Mouse (Mus musculus) kidney, adult 11 months (tissue): ENCODE results near the gene Dock11.

Experiments used
- DNase-seq: peaks from one replicate; pipeline ENCODE4 v3.0.0; 2022

Dock11 gene

DNA sequence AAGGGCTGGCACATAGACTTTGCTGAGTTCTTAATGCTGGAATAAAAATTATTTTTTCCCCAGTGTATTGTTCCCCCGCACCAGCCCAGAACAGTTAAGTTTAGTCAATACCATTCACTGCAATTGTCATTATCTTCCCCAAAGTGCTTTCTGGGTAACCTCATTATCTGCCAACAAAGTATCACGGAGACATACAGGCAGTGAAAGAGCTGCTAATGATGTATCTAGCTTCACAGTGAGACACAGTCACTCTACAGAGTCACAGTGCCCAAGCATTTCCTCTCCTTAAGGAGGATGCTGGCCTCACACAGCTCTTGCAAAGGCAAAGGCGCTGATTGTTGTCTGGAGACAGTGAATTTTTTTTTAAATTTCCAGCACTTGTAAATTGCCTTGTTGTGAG is 63.3 kb downstream of the Dock11 start:
- DNase-seq: no peak

- DNase-seq: no peak
Observed at GRCm38 (mm10) chrX:35952521-35953095, 64.0 kb downstream of the Dock11 start.

GRCm38 (mm10) chrX:35956236-35956635 is 67.6 kb downstream of the Dock11 start:
- no peak for DNase-seq

GRCm38 (mm10) chrX:35963087-35963486 is 74.5 kb downstream of the Dock11 start:
- no peak for DNase-seq

- DNase-seq: no peak
Observed at GRCm38 (mm10) chrX:35969276-35969675, 80.6 kb downstream of the Dock11 start.

DNA sequence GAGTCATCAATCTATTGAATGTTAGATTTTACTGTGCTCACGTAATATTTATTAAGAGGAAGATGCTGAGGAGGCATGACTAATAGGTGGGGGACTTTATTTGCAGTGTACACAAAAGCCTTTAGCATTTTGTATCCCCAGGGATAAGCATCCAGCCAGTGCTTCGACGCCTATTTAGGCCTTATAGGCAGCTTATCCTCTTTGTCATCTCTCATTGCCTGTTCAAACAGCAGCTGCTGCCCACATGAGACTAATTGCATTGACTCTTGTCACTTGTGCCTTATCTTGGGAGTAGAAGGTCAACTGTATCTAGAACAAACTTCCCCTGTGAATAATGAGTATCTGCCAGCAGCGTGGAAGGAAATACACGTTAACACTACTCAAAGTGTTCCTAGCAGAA is 88.0 kb downstream of the Dock11 start:
- DNase-seq: no peak

GRCm38 (mm10) chrX:35987981-35988380 is 99.3 kb downstream of the Dock11 start:
- DNase-seq: no peak

DNA sequence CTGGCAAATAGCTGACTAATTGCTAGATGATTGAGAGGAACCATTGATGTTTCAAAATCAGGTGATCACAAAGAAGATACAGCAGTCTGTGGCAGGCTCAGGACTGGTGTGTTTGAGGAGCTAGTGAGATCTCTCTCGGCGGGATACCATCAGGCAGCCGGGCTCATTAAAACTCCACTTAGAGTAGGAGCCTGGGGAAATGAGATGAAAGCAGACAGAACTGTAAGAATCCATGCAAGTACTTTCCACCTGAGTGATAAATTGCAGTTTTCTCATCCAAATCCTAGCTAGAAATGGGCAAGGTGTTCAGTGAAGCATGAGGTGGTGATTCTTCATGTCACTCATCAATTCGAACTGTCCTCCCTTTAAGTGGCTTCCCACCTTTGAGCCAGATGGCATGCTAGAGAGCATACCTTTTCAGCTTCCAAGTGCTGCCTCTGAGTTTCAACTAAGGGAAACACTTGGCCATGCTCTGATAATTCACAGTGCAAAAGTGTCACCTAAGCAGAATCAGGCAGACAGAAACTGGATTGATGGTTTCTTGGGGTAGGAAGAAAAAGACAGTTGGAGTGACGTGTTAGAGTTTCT is 102.0 kb downstream of the Dock11 start:
- DNase-seq: no peak

DNA sequence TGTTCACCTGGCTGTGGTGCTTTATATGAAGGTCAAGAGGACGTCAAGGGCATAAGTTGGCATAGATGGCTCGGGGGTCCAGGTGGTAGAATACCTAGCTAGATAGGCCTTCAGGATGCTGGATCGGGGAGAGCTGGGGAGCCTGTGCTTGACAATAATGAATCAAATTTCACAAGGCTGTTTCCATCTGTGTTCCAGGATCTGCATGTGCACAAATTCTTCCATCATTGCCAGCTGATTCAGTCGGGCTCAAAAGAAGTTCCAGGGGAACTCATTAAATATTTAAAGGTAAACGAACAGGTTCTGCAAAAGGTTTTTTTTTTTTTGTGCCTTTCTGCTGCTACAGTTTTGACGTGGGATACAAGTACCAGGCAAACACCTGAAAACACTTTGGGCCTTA is 105.6 kb downstream of the Dock11 start:
- DNase-seq: no peak

DNA sequence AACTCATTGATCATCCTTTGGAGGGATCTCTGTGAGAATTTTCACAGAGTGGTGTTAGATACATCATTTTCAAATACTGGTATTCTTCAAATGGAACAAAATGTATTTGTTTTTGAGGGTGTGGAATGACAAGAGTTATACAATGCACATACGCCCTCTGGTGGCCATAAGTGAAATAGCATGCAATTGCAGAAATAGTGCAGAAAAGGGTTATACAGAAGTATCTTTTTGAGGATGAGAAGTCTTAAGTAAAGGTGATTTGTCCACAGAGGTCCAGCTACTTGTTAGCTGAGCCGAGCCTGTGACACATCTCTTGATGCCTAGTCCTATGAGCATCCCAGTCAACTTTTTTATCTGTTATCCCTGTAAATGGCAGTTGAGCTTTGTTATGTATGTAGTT is 108.4 kb downstream of the Dock11 start:
- DNase-seq: no peak

DNA sequence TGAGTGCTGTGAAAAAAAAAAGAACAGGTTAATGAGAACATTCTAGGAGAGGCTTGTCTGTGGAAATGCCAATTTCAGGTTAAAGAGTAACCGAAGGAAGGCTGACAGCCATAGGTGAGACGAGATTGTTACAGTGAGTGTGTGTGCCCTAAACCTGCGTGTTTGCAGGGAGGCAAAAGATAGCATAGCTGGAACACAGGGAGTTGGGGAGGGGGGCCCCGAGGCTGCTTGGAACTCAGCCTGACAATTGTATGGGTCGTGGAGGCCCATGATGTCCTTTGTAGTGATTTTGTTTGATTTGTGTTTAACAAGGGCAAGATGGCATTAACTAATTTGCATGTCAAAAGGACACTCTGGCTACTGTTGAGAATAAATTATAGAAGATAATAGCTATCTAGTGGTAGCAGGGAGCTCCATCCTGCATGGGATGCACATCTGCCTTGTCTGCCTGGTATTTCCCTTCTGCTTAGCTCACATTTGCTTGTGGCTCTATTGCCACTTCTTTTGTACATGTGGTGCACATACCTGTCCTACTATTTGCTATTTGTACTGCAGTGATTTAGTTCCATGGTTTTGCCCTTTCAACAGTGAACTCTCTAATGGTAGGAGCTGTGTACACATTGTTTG is 109.3 kb downstream of the Dock11 start:
- DNase-seq: no peak

DNA sequence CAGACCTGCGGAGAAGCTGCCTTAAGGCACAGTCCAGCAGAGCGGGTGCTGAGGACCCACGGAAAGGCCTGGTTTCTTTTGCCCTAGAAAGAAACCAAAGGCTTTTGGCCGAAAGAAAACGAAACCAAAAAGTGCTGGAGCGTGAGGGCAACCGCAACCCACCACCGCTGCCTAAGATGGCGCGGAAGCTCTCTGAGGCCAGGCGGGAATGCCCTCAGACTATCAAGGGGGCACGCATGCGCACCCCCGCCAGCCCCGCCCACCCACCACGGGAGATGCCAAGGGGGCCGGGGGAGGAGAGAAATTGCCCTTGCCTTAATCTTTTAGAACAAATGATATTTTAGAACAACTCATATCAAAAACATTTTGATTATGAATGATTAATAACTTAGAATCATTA is 137.0 kb downstream of the Dock11 start:
- no peak for DNase-seq

GRCm38 (mm10) chrX:36031113-36031512 is 142.5 kb downstream of the Dock11 start:
- no peak for DNase-seq

DNA sequence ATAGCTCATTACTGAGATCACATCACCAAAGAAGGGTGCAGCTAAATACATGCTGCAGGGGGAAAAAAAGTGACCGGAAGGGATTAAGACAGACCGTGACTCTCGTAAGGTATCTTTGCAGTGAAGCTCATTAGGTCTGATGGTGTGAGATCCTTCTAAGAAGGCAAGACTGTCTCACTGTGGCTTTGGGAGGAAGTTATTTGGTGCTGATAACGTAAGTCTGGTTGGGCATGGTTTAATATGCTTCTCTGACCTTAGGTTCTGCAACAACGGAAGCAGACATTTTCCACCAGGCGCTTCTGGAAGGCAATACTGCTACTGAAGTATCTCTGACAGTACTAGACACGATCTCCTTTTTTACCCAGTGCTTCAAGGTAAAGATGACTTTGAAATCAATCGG is 145.4 kb downstream of the Dock11 start:
- DNase-seq: no peak

- DNase-seq: no peak
Observed at GRCm38 (mm10) chrX:36045731-36046130, 157.1 kb downstream of the Dock11 start.

DNA sequence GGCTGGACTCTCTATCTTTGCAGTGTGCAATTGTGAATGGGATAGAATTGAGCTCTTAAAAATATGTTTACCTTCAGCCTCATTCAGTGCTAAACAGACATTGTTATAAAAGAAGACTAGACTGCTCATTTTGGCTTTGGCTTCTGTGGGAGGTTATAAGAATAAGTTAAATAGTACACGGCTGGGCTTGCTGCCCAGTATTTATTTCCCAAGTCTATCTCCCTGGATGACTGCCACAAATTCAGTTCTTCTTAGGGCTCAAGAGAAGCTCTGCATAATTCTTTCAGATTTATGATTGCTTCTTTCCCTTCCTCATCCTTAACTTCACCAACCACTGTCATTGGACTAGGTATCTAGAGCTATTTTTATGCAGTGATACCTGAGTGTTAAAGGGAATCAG is 158.8 kb downstream of the Dock11 start:
- DNase-seq: peak; percentile 16

DNA sequence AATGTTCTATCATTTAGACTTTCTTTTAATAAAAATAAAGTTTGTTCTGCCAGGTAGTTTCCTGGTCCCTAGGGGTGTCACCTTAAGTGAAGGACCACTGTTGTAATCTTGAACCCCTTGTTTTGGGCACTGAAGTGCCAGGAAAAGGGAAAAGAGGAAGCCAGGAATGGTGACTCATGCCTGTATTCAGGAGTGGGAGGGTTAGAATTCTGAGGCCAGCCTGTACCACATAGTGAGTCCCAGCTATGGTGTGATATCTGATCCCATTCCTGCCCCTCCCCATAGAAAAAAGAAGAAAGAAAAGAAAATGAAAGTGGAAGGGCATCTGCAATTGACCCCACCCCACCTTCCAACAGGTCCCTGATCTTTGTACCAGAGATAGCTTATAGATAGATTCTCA is 161.7 kb downstream of the Dock11 start:
- DNase-seq: no peak

DNA sequence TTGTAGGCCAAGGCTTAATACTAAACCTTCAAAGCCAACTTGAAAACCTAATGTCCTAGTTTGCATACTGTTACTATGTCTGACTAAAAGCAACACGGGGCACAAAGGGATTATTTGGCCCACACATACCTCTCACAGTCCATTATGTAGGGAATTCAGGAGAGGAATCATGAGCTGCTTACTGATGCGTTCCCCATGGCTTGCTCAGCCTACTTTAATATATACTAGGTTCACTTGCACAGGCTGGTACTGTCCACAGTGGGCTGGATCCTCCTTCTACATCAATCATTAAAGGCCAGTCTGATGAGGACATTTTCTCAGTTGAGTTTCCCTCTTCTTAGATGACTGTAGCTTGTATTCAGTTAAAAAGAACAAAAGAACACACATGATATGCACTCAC is 185.4 kb downstream of the Dock11 start:
- DNase-seq: no peak

DNA sequence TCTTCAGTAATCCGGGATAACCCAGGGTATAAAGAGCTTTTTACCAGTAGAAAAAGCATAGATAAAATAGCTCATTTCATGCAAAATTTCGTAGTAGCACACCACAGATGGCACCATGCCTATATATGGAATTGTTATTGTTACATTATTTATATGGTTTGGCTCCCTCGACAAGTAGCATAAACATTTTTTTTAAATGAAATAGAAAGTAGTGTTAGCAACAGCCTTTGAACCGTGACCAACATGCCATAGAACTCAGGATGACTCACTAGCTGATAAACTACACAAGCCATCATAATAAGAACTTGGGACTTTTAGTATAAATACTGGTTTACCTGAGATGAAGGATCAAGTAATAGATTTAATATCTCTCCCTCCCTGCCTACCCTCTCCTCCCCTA is 188.5 kb downstream of the Dock11 start:
- no peak for DNase-seq

GRCm38 (mm10) chrX:36082917-36083316 is 194.3 kb downstream of the Dock11 start:
- DNase-seq: no peak

DNA sequence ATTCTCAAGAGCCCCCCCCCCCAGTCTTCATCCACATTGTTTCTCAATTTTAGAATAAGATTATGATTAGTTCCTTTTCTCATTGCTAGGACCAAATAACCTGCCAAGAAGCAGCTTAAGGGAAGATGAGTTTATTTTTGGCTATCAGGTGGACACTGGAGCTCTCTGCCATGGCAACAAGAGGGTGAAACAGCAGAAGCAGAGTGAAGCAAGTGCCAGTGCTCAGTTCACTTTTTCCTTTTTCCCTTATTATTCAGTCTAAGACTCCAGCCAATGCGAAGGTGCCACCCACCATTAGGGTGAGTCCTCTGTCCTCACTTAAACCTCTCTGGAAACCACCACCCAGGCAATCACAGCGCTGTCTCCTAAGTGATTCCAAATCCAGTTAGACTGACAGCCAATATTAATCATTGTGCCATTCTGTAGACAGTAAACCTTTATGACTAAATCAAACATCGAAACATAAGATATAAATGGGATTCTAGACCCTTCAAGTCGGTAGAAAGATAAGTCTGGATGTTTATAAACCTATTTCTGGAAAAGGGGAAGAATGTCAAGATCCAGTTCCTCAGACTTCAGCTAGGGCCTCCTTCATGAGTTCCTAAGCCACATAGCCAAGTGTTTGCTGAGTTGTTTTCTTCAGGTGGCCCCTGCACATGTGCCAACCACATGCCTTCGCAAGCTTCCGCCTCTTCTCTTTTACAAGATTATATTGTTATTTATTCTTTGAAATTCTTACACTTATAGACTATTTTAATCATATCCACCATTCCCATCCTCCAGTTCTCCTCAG is 200.0 kb downstream of the Dock11 start:
- DNase-seq: no peak

- no peak for DNase-seq
Observed at GRCm38 (mm10) chrX:36100883-36101282, 212.3 kb downstream of the Dock11 start.

DNA sequence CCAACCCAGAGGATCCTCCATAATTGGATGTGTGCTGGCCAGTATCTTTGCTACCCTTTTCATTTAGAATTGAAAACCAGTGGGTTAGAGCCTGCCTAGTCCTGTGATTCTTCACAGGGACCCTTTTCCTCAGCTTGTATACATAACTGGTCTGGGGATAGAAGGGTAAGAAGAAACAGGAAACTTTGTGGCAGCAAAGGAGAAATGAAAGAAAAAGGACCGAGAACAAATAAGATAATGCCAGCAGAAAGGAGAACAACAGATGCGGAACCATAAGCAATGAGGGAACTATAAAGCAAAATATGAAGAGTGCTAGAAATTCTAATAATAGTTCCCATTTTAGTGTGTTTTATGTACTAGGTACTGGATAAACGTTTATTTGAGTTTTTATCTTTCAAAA is 212.7 kb downstream of the Dock11 start:
- no peak for DNase-seq

- no peak for DNase-seq
Observed at GRCm38 (mm10) chrX:36108601-36109000, 220.0 kb downstream of the Dock11 start.
